Mouse (Mus musculus): ENCODE measurements at regions not wholly inside any gene's neighbourhood (a gene's known extent, or its start where the extent isn't known, plus 50 kb on each side); places are given as distances from the start of the nearest gene placed in this dataset.
"Not testable (repeated sequence)": the region's sequence is repeated elsewhere in the genome, so short reads cannot be mapped to it uniquely, and the experiment has no call there.

DNA sequence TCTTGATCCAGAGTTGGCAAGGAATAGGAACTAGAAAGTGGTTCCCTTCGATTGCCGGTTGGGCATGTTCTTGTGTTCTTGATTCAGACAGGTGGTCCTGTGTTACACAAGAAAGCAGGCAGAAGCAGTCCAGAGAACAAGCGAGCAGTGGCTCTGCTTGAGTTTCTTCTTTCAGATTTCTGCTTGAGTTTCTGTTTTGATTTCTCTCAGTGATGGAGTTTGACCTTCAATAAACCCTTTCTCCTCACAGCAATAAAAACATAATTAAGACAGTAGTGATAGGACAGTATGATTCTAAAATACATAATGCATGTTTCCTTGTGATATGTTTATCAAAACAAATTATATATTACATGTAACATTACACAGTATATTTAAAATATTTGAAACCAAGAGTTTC is 59.1 kb downstream of the Klf6 start:
- no peaks in the 10 kb centered on the region for H3K4me1 ChIP-seq (ENCODE audit: insufficient read depth, low read length)
- no peak overlapping the region for H3K4me3 ChIP-seq (ENCODE audit: low read length)
- no peaks in the 10 kb centered on the region for H3K9me3 ChIP-seq (ENCODE audit: low read length)
- WGBS: 81% methylated on average over 3 of the region's 3 CpGs
- no peaks in the 10 kb centered on the region for H3K27me3 ChIP-seq (ENCODE audit: insufficient read depth, low read length)
- no peak overlapping the region for H3K9ac ChIP-seq (replicated peaks; ENCODE audit: low read length)
- no peak overlapping the region for H3K27ac ChIP-seq
- TF ChIP-seq CTCF (IDR thresholded peaks at IDR 0.05; ENCODE audit: low read depth): no peak
- DNase-seq (ENCODE audit: low spot score) (no peak), ATAC-seq (no peak)
- no peaks in the 10 kb centered on the region for H3K36me3 ChIP-seq (ENCODE audit: insufficient read depth, low read length)
- H3K4me2 ChIP-seq (ENCODE audit: low read depth, low read length): no peak overlapping the region

DNA sequence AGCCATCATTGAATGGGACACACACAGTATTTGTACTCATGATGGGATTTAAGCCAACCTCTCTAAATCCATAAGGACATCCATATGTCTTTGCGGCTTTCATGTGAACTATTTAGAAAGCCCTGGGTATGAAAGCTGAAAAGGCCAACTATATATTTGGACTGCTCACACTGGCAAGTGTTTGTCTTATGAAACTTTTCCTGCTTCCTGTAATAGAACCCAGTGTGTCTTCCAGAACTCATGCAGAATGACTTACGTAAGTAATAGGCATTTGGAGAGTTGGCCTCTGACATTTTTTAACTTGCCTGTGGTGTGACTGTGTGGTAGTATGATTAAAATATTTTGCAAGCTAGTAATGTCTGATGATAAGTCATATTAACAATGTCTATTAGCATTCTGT is 70.2 kb downstream of the Klf6 start:
- H3K4me3 ChIP-seq (ENCODE audit: low read length): no peak overlapping the region
- ATAC-seq: no peak

DNA sequence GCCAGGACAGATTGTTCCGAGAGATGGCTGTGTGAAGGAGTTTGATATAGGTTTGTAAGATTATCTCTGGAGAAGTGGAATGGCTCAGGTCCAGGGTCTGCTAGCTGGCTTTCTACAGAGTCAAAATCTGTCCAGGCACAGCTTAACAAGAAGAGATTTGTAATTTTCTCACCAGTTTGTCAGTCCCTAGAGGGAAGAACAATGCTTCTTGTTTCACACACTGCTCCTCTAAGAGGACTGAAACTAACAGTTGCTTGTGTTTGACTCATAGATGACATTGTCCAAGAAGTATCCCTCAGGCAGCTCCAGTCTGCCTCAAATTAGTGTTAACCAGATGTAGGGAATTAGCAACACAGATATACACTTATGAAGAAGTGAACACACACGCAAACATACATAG is 76.2 kb downstream of the Klf6 start:
- DNase-seq (ENCODE audit: low spot score) (no peak), ATAC-seq (no peak)
- Histone ChIP-seq H3K4me3 (ENCODE audit: low read length) (no peak overlapping the region), H3K27me3 (ENCODE audit: insufficient read depth, low read length) (no peaks in the 10 kb centered on the region), H3K36me3 (ENCODE audit: insufficient read depth, low read length) (no peaks in the 10 kb centered on the region), H3K27ac (no peak overlapping the region), H3K4me1 (ENCODE audit: insufficient read depth, low read length) (no peaks in the 10 kb centered on the region), H3K9ac (replicated peaks; ENCODE audit: low read length) (no peak overlapping the region), H3K9me3 (ENCODE audit: low read length) (no peaks in the 10 kb centered on the region), H3K4me2 (ENCODE audit: low read depth, low read length) (no peak overlapping the region)
- 91% methylated on average over 2 of the region's 2 CpGs for WGBS
- TF ChIP-seq CTCF (IDR thresholded peaks at IDR 0.05; ENCODE audit: low read depth): no peak

More for the DNA sequence above, 70.2 kb downstream of the Klf6 start:
- Histone ChIP-seq H3K27me3 (ENCODE audit: insufficient read depth, low read length) (no peaks in the 10 kb centered on the region), H3K36me3 (ENCODE audit: insufficient read depth, low read length) (no peaks in the 10 kb centered on the region), H3K27ac (no peak overlapping the region), H3K4me2 (ENCODE audit: low read depth, low read length) (no peak overlapping the region), H3K9ac (replicated peaks; ENCODE audit: low read length) (no peak overlapping the region), H3K9me3 (ENCODE audit: low read length) (no peaks in the 10 kb centered on the region), H3K4me1 (ENCODE audit: insufficient read depth, low read length) (no peaks in the 10 kb centered on the region)
- DNase-seq (ENCODE audit: low spot score): no peak
- TF ChIP-seq CTCF (IDR thresholded peaks at IDR 0.05; ENCODE audit: low read depth): no peak
- WGBS: 90% methylated on average over 2 of the region's 2 CpGs

DNA sequence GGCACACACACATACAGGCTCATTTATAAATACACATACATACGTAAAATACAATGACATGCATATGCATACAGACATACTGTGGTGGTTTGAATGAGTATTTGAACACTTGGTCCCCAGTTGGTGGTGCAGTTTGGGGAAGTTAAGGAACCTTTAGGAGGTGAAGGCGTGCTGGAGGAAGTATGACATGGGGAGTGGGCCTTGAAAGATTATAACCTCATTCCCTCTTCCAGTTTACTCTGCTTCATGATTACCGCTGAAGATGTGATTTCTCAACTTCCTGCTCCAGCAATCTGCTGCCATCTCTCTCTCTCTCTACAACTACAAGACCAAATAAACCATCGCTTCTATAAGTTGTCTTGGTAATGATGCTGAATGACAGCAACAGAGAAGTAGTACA is 76.7 kb downstream of the Klf6 start:
- Histone ChIP-seq H3K27ac (no peak overlapping the region), H3K27me3 (ENCODE audit: insufficient read depth, low read length) (no peaks in the 10 kb centered on the region), H3K9ac (replicated peaks; ENCODE audit: low read length) (no peak overlapping the region), H3K36me3 (ENCODE audit: insufficient read depth, low read length) (no peaks in the 10 kb centered on the region), H3K4me2 (ENCODE audit: low read depth, low read length) (no peak overlapping the region), H3K4me3 (ENCODE audit: low read length) (no peak overlapping the region), H3K9me3 (ENCODE audit: low read length) (no peaks in the 10 kb centered on the region), H3K4me1 (ENCODE audit: insufficient read depth, low read length) (no peaks in the 10 kb centered on the region)
- ATAC-seq (no peak), DNase-seq (ENCODE audit: low spot score) (no peak)
- TF ChIP-seq CTCF (IDR thresholded peaks at IDR 0.05; ENCODE audit: low read depth): no peak
- 94% methylated on average over 4 of the region's 4 CpGs for WGBS

DNA sequence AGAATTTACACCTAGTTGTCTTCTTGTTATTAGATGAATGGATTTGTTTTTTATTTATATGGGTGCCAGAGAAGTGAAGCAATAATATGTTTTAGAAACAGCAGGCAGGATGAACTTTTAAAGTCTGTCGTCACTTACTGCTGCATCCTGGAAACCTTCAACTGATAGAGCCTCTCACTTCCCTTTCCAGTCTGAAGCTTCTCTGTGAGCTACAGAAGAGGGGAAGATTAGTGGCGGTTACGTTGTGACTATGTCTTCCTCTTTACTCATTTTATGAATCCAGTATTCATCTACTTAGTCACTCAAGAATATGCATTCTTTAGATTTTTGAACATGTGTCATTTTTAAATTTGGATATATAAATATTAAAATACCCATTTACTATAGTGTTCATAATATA is 78.1 kb downstream of the Klf6 start:
- Histone ChIP-seq H3K4me2 (ENCODE audit: low read depth, low read length) (no peak overlapping the region), H3K4me1 (ENCODE audit: insufficient read depth, low read length) (no peaks in the 10 kb centered on the region), H3K4me3 (ENCODE audit: low read length) (no peak overlapping the region), H3K27ac (no peak overlapping the region), H3K9ac (replicated peaks; ENCODE audit: low read length) (no peak overlapping the region), H3K36me3 (ENCODE audit: insufficient read depth, low read length) (no peaks in the 10 kb centered on the region), H3K9me3 (ENCODE audit: low read length) (no peaks in the 10 kb centered on the region), H3K27me3 (ENCODE audit: insufficient read depth, low read length) (no peaks in the 10 kb centered on the region)
- TF ChIP-seq CTCF (IDR thresholded peaks at IDR 0.05; ENCODE audit: low read depth): no peak
- ATAC-seq (no peak), DNase-seq (ENCODE audit: low spot score) (no peak)
- 88% methylated on average over 3 of the region's 3 CpGs for WGBS

DNA sequence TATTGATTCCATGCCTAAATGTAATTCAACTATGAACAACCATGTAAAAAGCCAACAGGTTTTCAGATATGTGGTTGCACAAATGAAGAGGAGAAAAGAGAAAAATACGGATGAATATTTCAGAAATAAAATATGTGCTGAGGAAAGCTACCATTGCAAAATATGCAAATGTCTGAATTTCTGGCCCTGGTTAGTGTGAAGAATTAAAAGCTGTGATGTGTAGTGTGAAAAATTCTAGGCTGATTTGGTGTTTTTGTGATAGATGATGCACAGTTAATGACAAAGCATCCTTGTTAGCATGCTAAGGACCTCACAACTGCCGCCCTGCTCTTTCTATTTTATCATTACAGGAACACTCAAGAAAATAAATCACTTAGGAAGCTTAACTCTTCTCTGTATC is 91.6 kb downstream of the Klf6 start:
- no peaks in the 10 kb centered on the region for H3K4me1 ChIP-seq (ENCODE audit: insufficient read depth, low read length)
- no peak overlapping the region for H3K9ac ChIP-seq (replicated peaks; ENCODE audit: low read length)
- WGBS: 84% methylated on average over 2 of the region's 2 CpGs
- no peak overlapping the region for H3K27ac ChIP-seq
- TF ChIP-seq CTCF (IDR thresholded peaks at IDR 0.05; ENCODE audit: low read depth): no peak
- H3K36me3 ChIP-seq (ENCODE audit: insufficient read depth, low read length): no peaks in the 10 kb centered on the region
- DNase-seq (ENCODE audit: low spot score): no peak
- ATAC-seq: no peak
- H3K4me2 ChIP-seq (ENCODE audit: low read depth, low read length): no peak overlapping the region
- no peak overlapping the region for H3K4me3 ChIP-seq (ENCODE audit: low read length)
- no peaks in the 10 kb centered on the region for H3K27me3 ChIP-seq (ENCODE audit: insufficient read depth, low read length)
- no peaks in the 10 kb centered on the region for H3K9me3 ChIP-seq (ENCODE audit: low read length)

- ATAC-seq; DNase-seq (ENCODE audit: low spot score): not testable (repeated sequence)
These were observed 93.8 kb downstream of the Klf6 start for GRCm38 (mm10) chr13:5955121-5955520.

More at GRCm38 (mm10) chr13:5955121-5955520, 93.8 kb downstream of the Klf6 start:
- H3K4me1 ChIP-seq (ENCODE audit: insufficient read depth, low read length); H3K4me3 ChIP-seq (ENCODE audit: low read length); H3K9me3 ChIP-seq (ENCODE audit: low read length); H3K27me3 ChIP-seq (ENCODE audit: insufficient read depth, low read length); H3K27ac ChIP-seq; H3K4me2 ChIP-seq (ENCODE audit: low read depth, low read length); H3K36me3 ChIP-seq (ENCODE audit: insufficient read depth, low read length); H3K9ac ChIP-seq (replicated peaks; ENCODE audit: low read length): not testable (repeated sequence)

All from hindbrain, postnatal 0 days (tissue).